Mouse (Mus musculus) right cerebral cortex, postnatal 10 days (tissue): Measurements from ENCODE around the gene Dpm3.
A peak's percentile ranks its signal among the peaks of the same experiment; 100 is the strongest.

Experiments
- DNase-seq, 2 experiments: peaks; one replicate each; pipeline ENCODE4 v3.0.0; 2021; ENCODE audit warnings: low spot score in 2 of 2

Dpm3 gene

GRCm38 (mm10) chr3:89268916-89269315, 9.8 kb downstream of the Dpm3 start:
- DNase-seq = no peak

- DNase-seq = peak; percentile 88 to 91
Measured at GRCm38 (mm10) chr3:89270051-89270755, 11.0 kb downstream of the Dpm3 start, which contains the start of gene Slc50a1. TSS of gene Slc50a1 (minus strand) at chr3:89270570.

GRCm38 (mm10) chr3:89270891-89271290, 11.7 kb downstream of the Dpm3 start:
- peak; percentile 60 to 62 for DNase-seq

- DNase-seq = no peak
Measured at GRCm38 (mm10) chr3:89271760-89272159, 12.6 kb downstream of the Dpm3 start.

GRCm38 (mm10) chr3:89276061-89276460, 16.9 kb downstream of the Dpm3 start:
- DNase-seq = no peak

GRCm38 (mm10) chr3:89277281-89278021, 18.3 kb downstream of the Dpm3 start:
- DNase-seq = no peak

- no peak for DNase-seq
Measured at GRCm38 (mm10) chr3:89278107-89278506, 18.9 kb downstream of the Dpm3 start.

GRCm38 (mm10) chr3:89278643-89279042, 19.5 kb downstream of the Dpm3 start:
- DNase-seq = no peak

- peak; percentile 76 to 81 for DNase-seq
Measured at GRCm38 (mm10) chr3:89279153-89279890, 20.2 kb downstream of the Dpm3 start.

- DNase-seq = no peak
Measured at GRCm38 (mm10) chr3:89280050-89280605, 21.0 kb downstream of the Dpm3 start.

GRCm38 (mm10) chr3:89280606-89281511, 21.7 kb downstream of the Dpm3 start, which contains the start of gene Efna1:
TSS of gene Efna1 (minus strand) at chr3:89281142.
- peak; percentile 52 to 58 for DNase-seq

- DNase-seq = peak; percentile 84 to 90
Measured at GRCm38 (mm10) chr3:89281579-89282290, 22.6 kb downstream of the Dpm3 start.

- no peak for DNase-seq
Measured at GRCm38 (mm10) chr3:89282291-89282643, 23.1 kb downstream of the Dpm3 start.

- DNase-seq = no peak
Measured at GRCm38 (mm10) chr3:89284261-89284660, 25.1 kb downstream of the Dpm3 start.

GRCm38 (mm10) chr3:89285526-89285925, 26.4 kb downstream of the Dpm3 start:
- DNase-seq = no peak

GRCm38 (mm10) chr3:89287286-89287685, 28.1 kb downstream of the Dpm3 start:
- DNase-seq = no peak

- no peak for DNase-seq
Measured at GRCm38 (mm10) chr3:89288503-89288928, 29.4 kb downstream of the Dpm3 start.

GRCm38 (mm10) chr3:89291874-89292273, 32.7 kb downstream of the Dpm3 start:
- DNase-seq = no peak

- no peak for DNase-seq
Measured at GRCm38 (mm10) chr3:89292303-89292702, 33.1 kb downstream of the Dpm3 start.

- DNase-seq = no peak
Measured at GRCm38 (mm10) chr3:89293247-89293918, 34.2 kb downstream of the Dpm3 start.
